Mouse (Mus musculus) cerebellum, adult 11 months (tissue): ENCODE measurements at regions not wholly inside any gene's neighbourhood (a gene's known extent, or its start where the extent isn't known, plus 50 kb on each side); places are given as distances from the start of the nearest gene placed in this dataset.

ENCODE experiments used
- DNase-seq: peaks from one replicate; pipeline ENCODE4 v3.0.0; 2022

DNA sequence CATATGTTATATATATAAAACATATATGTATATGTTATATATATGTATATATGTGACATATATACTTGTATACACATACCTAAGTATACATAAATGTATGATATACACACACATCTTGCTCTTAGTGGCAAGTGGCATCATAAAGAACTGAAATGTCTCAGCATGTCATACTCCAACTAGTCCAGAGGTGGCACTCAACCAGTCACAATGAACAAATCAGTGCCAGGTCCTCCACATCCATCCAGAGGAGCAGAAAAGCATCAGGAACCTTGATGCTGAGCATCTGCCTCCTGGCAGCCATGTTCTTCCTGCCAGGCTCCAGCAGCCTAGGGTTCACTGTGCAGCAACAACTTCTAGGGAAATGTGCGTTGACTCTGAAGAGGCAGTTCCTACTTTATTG is 405.2 kb upstream of the Mki67 start:
- no peak for DNase-seq

DNA sequence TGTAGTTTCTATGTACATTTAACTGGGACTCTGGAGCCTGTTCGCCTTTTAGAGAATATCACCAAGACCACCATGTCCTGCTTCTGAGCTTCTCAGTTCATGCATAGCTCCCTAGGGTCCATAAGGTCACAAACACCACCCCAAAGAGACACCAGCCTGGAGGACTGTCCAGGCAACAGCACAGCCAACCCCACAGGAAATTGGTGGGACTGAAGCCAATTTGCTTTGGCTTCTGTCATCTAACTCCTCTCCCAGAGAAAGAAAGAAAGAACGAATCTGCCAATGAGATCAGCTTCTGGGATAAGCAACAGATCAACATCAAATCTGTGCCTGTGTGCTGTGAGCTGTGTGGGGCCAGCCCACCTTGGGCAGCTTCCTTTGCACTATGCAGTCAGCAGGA is 408.6 kb upstream of the Mki67 start:
- no peak for DNase-seq

GRCm38 (mm10) chr7:136126393-136126792 is 410.2 kb upstream of the Mki67 start:
- DNase-seq, result no peak

GRCm38 (mm10) chr7:136127576-136127975 is 411.4 kb upstream of the Mki67 start:
- DNase-seq, result no peak

- DNase-seq, result no peak
Measured at GRCm38 (mm10) chr7:136129721-136130123, 413.6 kb upstream of the Mki67 start.

DNA sequence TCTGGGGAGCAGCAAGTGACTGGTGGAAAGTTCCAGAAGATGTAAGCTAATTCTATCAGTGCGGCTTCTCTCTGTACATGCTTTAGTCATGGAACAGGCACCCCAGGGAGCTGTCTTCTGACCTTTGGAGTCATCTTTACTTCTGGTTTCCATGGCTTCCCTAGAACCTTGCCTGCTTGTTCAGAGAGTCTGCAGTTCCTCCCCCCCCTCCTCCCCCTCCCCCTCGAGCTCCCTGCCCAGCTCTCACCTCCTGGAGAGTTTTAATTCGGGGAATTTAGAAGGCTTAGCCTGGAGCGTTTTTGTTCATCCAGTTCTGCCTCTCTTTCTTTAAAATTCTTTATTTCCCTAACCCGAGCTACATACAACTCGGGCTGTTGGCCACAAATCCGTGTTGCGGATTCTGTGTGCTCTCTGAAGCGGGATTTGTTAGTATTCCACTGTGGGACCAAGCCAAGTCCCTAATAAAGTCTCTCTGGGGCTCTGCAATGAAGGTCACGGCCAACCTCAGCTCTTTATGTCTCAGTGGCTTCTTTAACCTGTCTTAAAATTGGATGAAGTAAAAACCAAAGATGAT is 414.6 kb upstream of the Mki67 start:
- DNase-seq, result no peak

DNA sequence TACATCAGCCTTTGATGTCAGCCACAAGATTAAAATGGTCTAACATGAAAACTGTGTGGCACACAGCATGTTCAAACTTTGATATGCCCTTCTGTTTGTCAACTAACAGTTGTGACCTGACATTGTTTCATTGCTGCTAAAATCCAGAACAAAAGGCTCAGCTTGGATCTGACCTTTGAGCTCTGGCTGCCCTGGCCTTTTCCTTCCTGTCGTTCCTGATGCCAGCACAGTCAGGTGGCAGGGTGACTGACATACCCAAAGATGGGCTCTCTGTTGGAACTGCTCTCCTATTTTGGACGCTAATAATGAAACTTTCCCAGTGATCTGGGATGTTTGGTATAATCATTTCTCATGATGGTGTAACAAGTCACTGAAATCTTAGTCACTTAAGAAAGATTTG is 416.8 kb upstream of the Mki67 start:
- DNase-seq, result no peak

DNA sequence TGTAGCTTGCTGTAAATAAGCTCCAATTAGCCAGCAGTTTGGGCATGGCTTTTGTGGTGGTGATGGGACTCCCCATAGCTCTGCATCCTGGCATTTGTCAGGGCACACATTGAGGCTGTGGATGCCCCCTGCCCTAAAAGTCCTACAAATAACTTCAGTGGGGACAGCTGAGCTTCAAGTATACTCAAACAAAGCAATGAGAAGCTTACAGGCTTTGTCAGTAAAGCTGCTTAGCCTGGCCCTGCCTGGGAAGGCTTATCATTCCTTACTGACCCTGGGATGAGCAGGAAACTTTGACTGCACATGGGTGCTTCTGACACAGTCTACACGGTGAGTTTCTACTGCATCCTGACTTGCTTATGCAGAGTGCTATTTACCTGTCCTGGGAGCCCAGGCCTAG is 420.5 kb upstream of the Mki67 start:
- DNase-seq, result no peak

GRCm38 (mm10) chr7:136137341-136137740 is 421.2 kb upstream of the Mki67 start:
- DNase-seq, result no peak

GRCm38 (mm10) chr7:136137831-136138602 is 421.9 kb upstream of the Mki67 start:
- DNase-seq, result no peak

- no peak for DNase-seq
Measured at GRCm38 (mm10) chr7:136142832-136143231, 426.7 kb upstream of the Mki67 start.

- no peak for DNase-seq
Measured at GRCm38 (mm10) chr7:136150196-136150595, 434.0 kb upstream of the Mki67 start.

DNA sequence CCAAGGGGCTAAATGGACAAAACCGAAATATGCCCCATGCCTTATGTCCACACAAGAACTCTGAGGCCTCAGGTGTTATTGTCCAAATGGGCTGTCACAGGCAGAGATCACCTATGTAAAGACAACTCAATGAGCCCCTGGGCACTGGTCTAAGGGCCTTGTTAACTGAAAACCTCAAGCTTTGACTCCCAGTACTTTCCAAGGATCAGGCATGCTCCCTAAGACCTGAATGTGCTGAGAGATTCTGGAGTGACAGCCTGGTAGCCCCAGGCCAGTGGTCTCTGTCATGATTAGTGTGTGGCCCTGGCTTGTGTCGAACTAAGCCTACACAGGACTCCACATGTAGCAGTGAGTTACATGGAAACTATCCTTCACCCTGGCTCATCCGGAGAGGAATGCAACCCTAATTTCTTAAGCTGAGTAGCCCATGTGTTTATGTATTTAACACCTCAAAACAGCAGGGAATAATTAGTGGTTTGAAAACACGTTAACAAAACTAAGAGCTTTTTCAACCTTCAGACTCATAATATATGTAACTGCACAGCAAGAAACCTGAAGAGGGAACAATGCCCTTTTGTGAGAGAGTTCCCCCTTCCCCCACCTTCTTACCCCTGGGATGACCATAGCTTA is 435.3 kb upstream of the Mki67 start:
- no peak for DNase-seq

DNA sequence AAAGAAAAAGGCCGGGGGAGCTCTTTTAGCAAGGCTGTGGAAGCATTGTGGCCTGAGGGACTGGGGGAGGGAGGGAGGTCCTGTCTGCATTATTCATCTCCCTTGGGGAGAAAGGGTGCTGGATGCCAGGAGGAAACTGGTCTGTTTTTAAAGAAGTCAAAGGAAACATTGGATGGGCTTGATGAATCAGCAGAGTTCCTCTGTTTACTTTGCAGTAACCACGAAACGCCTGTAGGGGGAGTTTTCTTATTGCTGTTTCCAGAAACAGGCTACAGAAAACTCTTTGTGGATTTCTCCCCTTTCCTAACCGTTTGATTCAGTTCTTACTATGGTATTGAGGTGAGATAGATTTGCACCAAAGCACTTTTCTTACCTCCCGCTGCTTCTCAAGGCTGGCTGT is 436.3 kb upstream of the Mki67 start:
- peak; percentile 8 for DNase-seq

DNA sequence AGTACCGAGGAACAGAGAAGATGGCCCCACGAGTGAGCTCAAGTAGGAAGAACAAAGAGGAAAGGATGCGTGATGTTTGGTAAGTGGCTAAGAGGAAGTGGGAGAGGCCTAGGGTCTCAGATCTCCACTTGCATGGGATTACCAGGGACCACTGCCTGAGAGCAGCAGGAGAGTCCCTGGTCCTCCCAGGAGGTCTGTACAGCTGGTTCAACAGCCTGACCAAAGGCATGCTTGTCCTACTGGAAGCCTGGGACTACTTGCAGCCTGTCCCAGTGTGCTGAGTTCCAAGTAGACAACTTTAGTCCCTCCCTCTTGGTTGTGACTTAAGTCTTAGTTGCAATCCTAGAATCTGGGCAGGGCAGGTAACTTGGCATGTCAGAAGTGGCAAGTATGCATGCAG is 437.5 kb upstream of the Mki67 start:
- DNase-seq, result no peak

- DNase-seq, result no peak
Measured at GRCm38 (mm10) chr7:136159136-136159535, 443.0 kb upstream of the Mki67 start.

- no peak for DNase-seq
Measured at GRCm38 (mm10) chr7:136161526-136161925, 445.4 kb upstream of the Mki67 start.

GRCm38 (mm10) chr7:136164834-136165233 is 448.7 kb upstream of the Mki67 start:
- no peak for DNase-seq

GRCm38 (mm10) chr7:136169261-136169660 is 453.1 kb upstream of the Mki67 start:
- DNase-seq, result no peak

DNA sequence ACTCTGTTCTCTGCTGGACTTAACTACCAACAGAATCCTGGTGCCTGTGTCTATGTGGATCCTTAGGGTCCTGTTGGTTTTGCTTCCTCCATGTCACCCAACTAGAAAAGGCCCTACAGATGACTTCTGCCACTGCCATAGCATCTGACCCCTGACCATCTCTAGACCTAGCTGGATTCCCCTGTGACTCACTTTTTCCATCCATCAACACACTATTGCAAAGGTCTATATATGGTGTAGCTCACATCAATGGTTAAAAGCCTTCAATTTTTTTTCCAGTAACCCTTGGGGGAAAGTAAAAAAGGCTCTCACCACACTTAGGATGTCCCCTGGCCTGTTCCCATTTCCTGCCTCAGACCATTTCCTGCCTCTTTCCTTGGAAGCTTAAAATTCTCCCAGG is 460.2 kb upstream of the Mki67 start:
- no peak for DNase-seq

- DNase-seq, result no peak
Measured at GRCm38 (mm10) chr7:136180996-136181395, 464.8 kb upstream of the Mki67 start.

- no peak for DNase-seq
Measured at GRCm38 (mm10) chr7:136182101-136182500, 465.9 kb upstream of the Mki67 start.

- DNase-seq, result no peak
Measured at GRCm38 (mm10) chr7:136196424-136197160, 480.4 kb upstream of the Mki67 start.

DNA sequence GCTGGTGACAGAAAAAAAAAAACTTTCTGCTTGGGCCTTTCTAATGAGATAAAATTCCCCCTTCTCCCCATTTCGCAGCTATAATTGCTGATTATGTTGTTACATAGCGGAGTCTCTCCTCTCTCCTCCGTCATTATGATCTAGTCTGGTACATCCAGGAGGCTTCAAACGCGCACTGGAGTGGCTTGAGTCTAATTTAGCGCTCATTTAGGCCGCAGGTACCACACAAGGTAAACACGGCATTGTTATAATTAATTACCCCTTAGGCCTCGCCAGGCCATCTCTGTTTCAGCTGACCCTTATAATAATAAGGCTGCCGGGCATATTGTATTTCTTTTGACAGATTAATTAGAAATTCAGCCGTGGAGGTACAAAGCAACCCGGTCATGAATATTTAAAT is 492.7 kb upstream of the Mki67 start:
- no peak for DNase-seq
